Mouse (Mus musculus) lung, adult 18-20 months (tissue): Measurements from ENCODE around the gene Trim71.

Source experiments
- DNase-seq, 2 experiments: peaks; one replicate each; pipeline ENCODE4 v3.0.0; 2022; ENCODE audit warnings: mixed read lengths in 2 of 2

Trim71 gene

GRCm38 (mm10) chr9:114477019-114477418 lies 87.2 kb downstream of the Trim71 start:
- DNase-seq, result no peak

GRCm38 (mm10) chr9:114471892-114472291 lies 92.3 kb downstream of the Trim71 start:
- no peak for DNase-seq

GRCm38 (mm10) chr9:114468701-114469100 lies 95.5 kb downstream of the Trim71 start:
- DNase-seq, result no peak

GRCm38 (mm10) chr9:114468217-114468616 lies 96.0 kb downstream of the Trim71 start:
- DNase-seq, result no peak

- DNase-seq, result no peak
Observed at GRCm38 (mm10) chr9:114466871-114467270, 97.3 kb downstream of the Trim71 start.

GRCm38 (mm10) chr9:114465442-114465841 lies 98.7 kb downstream of the Trim71 start:
- DNase-seq, result no peak

- no peak for DNase-seq
Observed at GRCm38 (mm10) chr9:114462569-114462968, 101.6 kb downstream of the Trim71 start.

- DNase-seq, result no peak
Observed at GRCm38 (mm10) chr9:114458436-114458835, 105.7 kb downstream of the Trim71 start.
